Mouse (Mus musculus): ENCODE results near the gene Cyp4x1.

The Cyp4x1 gene

GRCm38 (mm10) chr4:115090592-115090991 lies 43.5 kb downstream of the Cyp4x1 start:
- DNase-seq (ENCODE audit: low read depth, low spot score) = no peak

DNA sequence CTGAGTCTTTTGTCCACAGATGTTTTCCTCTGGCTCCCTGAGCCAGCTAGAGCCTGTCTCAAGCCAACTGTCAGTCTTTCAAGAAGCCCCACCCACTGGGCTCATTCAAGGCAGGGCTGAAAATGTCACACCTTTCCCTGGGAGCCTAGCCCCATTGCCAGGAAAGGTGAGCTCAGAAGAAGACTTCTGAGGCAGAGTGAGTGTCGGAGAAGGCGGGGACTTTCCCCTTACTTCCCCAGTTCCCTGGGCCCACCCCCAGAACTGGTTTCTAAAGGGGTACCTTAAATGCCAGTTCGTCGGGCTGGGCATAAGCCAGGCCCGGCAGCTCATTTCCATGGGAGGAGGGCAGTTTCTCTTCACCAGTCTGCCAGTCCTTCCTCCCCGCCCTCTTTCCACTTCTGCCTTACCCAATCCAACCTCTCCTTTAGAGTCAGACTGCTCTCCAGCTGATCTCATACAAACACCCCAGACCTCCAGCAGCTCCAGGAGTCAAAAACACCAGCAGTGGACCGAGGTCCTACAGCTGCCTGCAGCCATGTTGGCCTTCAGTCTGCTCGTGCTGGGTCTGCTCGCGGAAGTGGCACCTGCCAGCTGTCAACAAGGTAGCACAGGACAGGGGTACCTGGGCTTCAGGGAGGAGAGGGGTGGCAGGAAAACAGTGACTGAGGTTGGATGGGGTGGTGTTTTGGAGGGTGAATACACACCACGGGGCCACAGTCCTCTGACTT lies 45.3 kb downstream of the Cyp4x1 start, which contains the start of gene Pdzk1ip1:
Gene Pdzk1ip1, plus strand, starts transcription at position 98 of the 728 bp plus-strand sequence.
- peak; percentile 20 for DNase-seq (ENCODE audit: low read depth, low spot score)

DNA sequence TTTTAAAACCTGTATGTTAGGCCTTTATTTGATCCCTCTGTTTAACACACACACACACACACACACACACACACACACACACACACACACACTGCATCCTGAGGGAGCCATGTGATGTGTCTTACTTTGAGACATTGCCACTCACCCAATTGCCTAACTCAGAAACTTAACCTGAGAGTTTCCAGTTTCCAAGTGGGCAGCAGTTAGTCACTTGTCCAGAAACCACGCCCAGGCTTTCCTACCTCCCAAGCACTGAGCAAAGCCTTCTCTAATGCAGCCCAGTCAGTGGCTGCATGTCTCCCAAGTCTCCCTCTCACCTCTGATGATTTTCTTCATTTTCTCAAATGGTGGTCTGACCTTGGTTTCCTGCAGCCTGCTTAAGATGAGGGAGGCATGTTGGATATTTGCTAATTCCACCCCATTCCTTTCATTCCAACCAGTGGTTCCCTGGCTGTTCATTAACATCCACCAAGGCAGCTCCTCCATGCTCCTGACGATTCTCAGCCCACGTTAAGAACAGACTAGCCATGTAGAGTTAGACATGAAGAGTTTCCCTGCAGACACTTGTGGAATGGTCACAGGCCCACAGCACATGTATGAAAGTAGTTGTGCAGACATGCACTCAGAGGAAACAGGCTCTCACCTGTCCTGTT lies 47.2 kb downstream of the Cyp4x1 start:
- DNase-seq (ENCODE audit: low read depth, low spot score) = no peak

- DNase-seq (ENCODE audit: low read depth, low spot score) = no peak
These were observed 47.8 kb downstream of the Cyp4x1 start for GRCm38 (mm10) chr4:115086257-115086656.

DNA sequence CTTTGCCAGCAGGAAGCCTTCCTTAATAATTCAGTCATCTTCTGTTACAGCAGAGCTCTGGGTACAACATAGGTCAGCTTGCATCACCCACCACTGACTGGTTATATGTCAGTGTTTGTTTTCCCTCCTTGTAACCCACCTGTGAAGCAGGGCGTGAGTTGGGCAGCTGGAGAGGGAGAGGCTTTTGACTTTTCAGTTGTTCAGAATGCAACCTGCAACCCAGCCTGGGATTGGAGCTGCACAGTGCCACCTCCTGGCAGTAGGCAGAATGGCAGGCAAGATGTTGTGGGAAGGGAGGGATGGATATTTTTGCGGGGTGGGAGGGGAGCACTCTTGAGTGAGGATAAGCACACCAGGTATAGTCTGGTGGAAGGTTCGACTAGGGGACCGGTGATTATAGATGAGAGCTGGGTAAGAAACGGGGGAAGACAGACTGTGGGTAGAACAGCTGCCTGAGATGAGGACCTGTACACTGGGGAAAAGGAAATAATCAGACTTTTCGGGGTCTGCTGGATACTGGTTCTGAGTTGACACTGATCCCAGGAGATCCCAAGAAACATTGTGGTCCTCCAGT lies 48.5 kb downstream of the Cyp4x1 start:
- DNase-seq (ENCODE audit: low read depth, low spot score) = peak; percentile 62

DNA sequence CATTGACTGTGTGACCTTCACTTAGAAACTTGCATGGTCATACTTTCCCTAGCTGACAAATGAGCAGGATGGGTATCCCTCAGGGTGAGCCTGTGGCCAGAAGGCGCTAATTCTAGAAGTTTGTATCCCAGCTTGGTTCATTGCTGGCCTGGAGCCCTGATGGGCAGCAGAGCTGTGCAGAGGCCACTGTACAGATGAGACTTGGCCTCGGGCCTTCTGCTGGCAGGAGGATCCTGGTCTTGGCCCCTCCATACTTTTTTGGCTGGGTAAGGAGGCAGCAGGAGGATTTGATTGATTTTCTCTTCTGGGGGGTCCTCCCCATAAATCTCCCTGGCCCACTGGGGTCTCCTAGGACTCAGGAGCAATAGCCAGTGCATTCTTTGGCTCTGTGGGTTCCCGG lies 51.0 kb downstream of the Cyp4x1 start:
- DNase-seq (ENCODE audit: low read depth, low spot score) = no peak

DNA sequence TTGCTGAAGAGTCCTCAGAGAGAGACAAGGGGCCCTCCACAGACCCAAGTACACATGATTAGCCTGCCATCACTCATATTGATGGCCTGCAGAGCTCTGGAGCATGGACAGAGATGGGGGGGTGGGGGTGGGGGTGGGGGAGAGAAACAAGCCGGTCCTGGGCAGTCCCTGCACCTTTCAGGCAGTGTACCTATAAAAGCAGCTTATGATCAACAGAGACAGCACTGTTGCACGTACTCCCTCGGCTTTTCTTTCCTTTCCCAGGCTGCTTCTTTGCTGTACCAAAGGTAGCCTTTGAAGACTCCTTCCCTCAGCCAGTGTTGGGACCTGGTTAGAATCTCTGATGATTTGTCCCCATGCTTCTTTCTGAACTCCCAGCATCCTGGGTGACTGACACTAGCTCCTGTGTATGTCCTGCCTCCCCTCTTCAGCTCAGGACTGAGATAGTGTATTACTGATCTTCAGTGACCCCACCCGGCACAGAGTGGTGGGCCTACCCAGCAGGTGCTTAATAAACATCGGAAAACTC lies 54.2 kb downstream of the Cyp4x1 start:
- no peak for DNase-seq (ENCODE audit: low read depth, low spot score)

GRCm38 (mm10) chr4:115078892-115079820 lies 54.9 kb downstream of the Cyp4x1 start:
- peak; percentile 9 for DNase-seq (ENCODE audit: low read depth, low spot score)

GRCm38 (mm10) chr4:115075204-115075915 lies 58.7 kb downstream of the Cyp4x1 start:
- DNase-seq (ENCODE audit: low read depth, low spot score) = peak; percentile 13

DNA sequence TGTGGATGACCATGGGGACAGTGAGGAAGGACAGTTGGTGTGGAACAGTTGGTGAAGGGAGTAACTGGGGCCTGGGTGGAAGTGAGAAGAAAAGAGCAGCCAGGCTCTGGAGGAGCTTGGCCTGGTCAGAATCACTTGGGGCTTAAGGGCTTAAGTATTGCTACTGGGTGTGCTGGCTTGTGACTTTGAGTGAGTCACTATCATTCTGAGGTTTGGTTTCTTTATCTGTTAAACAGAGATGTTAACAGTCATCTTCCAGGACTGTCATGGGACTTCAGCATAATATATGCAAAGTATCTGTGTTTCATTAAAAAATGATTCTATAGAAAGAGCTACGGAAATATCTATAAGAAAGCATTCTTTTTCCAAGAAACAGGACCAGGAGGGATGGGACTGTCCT lies 59.3 kb downstream of the Cyp4x1 start:
- no peak for DNase-seq (ENCODE audit: low read depth, low spot score)

DNA sequence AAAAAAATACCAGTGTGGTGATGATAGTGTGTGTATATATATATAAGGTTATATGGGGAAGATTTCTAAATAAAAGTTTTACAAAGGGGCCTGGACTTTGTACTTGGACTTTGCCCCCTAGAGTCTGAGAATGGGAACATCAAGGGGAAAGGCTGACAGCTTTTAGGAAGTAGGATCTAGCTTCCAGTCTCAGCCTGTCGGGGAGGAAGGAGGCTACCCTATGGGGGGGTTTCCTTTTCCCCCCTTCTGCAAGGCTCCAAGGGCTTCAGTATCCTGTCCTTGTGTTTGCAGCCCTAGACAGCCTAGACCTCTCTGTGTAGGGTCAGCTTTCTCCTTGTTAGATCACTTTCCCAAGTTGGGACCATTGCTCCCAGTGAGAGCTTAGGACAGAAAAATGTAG lies 62.4 kb downstream of the Cyp4x1 start:
- peak; percentile 6 for DNase-seq (ENCODE audit: low read depth, low spot score)

GRCm38 (mm10) chr4:115063518-115064239 lies 70.4 kb downstream of the Cyp4x1 start:
- DNase-seq (ENCODE audit: low read depth, low spot score) = peak; percentile 5

DNA sequence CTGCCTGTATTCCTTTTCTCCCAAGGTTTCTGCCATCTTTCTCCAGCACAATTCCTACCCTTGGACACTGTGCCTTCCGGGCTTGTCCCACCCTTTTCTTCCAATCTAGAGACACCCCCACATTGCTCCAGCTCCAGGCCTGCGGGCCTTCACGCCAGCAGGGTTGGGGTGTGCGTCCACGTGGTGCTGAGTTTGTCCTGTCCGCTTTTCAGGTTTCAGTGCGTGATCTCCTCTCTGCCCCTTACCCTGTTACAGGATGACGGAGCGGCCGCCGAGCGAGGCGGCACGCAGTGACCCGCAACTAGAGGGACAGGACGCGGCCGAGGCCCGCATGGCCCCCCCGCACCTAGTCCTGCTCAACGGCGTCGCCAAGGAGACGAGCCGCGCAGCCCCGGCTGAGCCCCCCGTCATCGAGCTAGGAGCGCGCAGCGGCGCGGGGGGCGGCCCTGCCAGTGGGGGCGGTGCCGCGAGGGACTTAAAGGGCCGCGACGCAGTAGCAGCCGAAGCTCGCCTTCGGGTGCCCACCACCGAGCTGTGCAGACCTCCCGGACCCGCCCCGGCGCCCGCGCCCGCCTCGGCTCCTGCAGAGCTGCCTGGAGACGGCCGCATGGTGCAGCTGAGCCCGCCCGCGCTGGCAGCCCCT lies 71.1 kb downstream of the Cyp4x1 start:
- DNase-seq (ENCODE audit: low read depth, low spot score) = peak; percentile 28

- DNase-seq (ENCODE audit: low read depth, low spot score) = peak; percentile 32
These were observed 71.6 kb downstream of the Cyp4x1 start for GRCm38 (mm10) chr4:115062540-115062874.

GRCm38 (mm10) chr4:115060753-115061152 lies 73.3 kb downstream of the Cyp4x1 start:
- no peak for DNase-seq (ENCODE audit: low read depth, low spot score)

GRCm38 (mm10) chr4:115059871-115060270 lies 74.2 kb downstream of the Cyp4x1 start:
- DNase-seq (ENCODE audit: low read depth, low spot score) = peak; percentile 65

GRCm38 (mm10) chr4:115058871-115059590 lies 75.0 kb downstream of the Cyp4x1 start:
- DNase-seq (ENCODE audit: low read depth, low spot score) = peak; percentile 21

DNA sequence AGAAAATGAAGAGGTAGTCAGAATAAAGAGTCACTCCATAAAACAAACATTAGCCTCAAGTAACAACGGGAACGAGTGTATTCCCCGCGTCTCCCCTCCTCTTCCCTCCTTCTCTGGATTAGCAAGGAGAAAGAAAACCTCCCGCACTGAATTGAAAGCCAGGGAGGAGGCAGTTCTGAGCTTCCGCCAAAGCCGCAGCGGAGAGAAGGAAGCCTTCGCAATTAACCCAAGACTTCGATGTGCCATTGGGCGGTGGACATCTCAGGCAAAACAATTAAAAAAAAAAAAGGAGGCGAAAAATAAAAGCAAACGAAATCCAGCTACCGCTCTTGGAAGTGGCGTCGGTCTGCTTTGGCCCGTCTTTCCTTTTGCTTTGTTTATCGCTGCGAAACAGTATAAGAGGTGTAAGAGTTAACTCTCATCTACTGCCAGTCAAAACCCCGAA lies 75.7 kb downstream of the Cyp4x1 start:
- peak; percentile 30 for DNase-seq (ENCODE audit: low read depth, low spot score)

All from R1 (cell line).